Mouse (Mus musculus): ENCODE results near the gene Map3k14. TPM values are rescaled to one million over a fixed set of nuclear protein-coding genes. Genes with fewer than 3 reads are reported as not detected.

Gene Map3k14
- polyA plus RNA-seq, 1 experiment from 2014 or later = 5.3 TPM

- no peak overlapping the region for H3K4me3 ChIP-seq (ENCODE audit: low read length)
- peaks cover 14% of the 10 kb centered on the region for H3K4me1 ChIP-seq (ENCODE audit: insufficient read depth, low read length)
- peaks cover 42% of the 10 kb centered on the region for H3K27me3 ChIP-seq (ENCODE audit: insufficient read depth, low read length)
- H3K4me2 ChIP-seq (replicated peaks; ENCODE audit: low read depth, low read length) = no peak overlapping the region
- 30% methylated on average over 6 of the region's 6 CpGs for WGBS
- no peak overlapping the region for H3K27ac ChIP-seq (ENCODE audit: low read length)
- 0 out of 2 replicates have a peak overlapping the region, but pooled peaks have one; percentile 19 for H3K9ac ChIP-seq (replicated peaks; ENCODE audit: low read length)
- H3K36me3 ChIP-seq (ENCODE audit: insufficient read depth, low read length) = no peaks in the 10 kb centered on the region
- ATAC-seq (ENCODE audit: low FRiP score, low TSS enrichment) = no peak
- no peaks in the 10 kb centered on the region for H3K9me3 ChIP-seq (ENCODE audit: low read length)
Observed at GRCm38 (mm10) chr11:103201664-103202063, 65.6 kb downstream of the Map3k14 start.

- 1% methylated on average over 58 of the region's 59 CpGs for WGBS
Observed at GRCm38 (mm10) chr11:103198911-103199803, 68.1 kb downstream of the Map3k14 start.

GRCm38 (mm10) chr11:103198339-103198738 lies 68.9 kb downstream of the Map3k14 start:
- Histone ChIP-seq H3K4me1 (ENCODE audit: insufficient read depth, low read length) (peaks cover 16% of the 10 kb centered on the region), H3K4me3 (ENCODE audit: low read length) (peak overlapping the region; percentile 54), H3K36me3 (ENCODE audit: insufficient read depth, low read length) (no peaks in the 10 kb centered on the region), H3K27me3 (ENCODE audit: insufficient read depth, low read length) (peaks cover 72% of the 10 kb centered on the region), H3K27ac (ENCODE audit: low read length) (no peak overlapping the region), H3K9ac (replicated peaks; ENCODE audit: low read length) (no peak overlapping the region), H3K9me3 (ENCODE audit: low read length) (no peaks in the 10 kb centered on the region), H3K4me2 (replicated peaks; ENCODE audit: low read depth, low read length) (peak overlapping the region; percentile 85)
- WGBS = 9% methylated on average over 16 of the region's 16 CpGs
- no peak for ATAC-seq (ENCODE audit: low FRiP score, low TSS enrichment)

More at GRCm38 (mm10) chr11:103198911-103199803, 68.1 kb downstream of the Map3k14 start:
- Histone ChIP-seq H3K4me1 (ENCODE audit: insufficient read depth, low read length) (peaks cover 14% of the 10 kb centered on the region), H3K4me2 (replicated peaks; ENCODE audit: low read depth, low read length) (peak overlapping the region; percentile 85), H3K36me3 (ENCODE audit: insufficient read depth, low read length) (no peaks in the 10 kb centered on the region), H3K4me3 (ENCODE audit: low read length) (peak overlapping the region; percentile 54), H3K27me3 (ENCODE audit: insufficient read depth, low read length) (peaks cover 64% of the 10 kb centered on the region), H3K9me3 (ENCODE audit: low read length) (no peaks in the 10 kb centered on the region), H3K27ac (ENCODE audit: low read length) (no peak overlapping the region), H3K9ac (replicated peaks; ENCODE audit: low read length) (peak overlapping the region; percentile 61)
- peak; percentile 54 for ATAC-seq (ENCODE audit: low FRiP score, low TSS enrichment)

- Histone ChIP-seq H3K36me3 (ENCODE audit: insufficient read depth, low read length) (no peaks in the 10 kb centered on the region), H3K4me1 (ENCODE audit: insufficient read depth, low read length) (peaks cover 26% of the 10 kb centered on the region), H3K9me3 (ENCODE audit: low read length) (no peaks in the 10 kb centered on the region), H3K4me2 (replicated peaks; ENCODE audit: low read depth, low read length) (no peak overlapping the region), H3K27me3 (ENCODE audit: insufficient read depth, low read length) (peaks cover 82% of the 10 kb centered on the region), H3K27ac (ENCODE audit: low read length) (no peak overlapping the region), H3K4me3 (ENCODE audit: low read length) (no peak overlapping the region), H3K9ac (replicated peaks; ENCODE audit: low read length) (no peak overlapping the region)
- WGBS = 59% methylated on average over 4 of the region's 4 CpGs
- ATAC-seq (ENCODE audit: low FRiP score, low TSS enrichment) = no peak
Observed at GRCm38 (mm10) chr11:103197340-103197739, 69.9 kb downstream of the Map3k14 start.

- peaks cover 96% of the 10 kb centered on the region for H3K27me3 ChIP-seq (ENCODE audit: insufficient read depth, low read length)
- H3K9ac ChIP-seq (replicated peaks; ENCODE audit: low read length) = no peak overlapping the region
- H3K4me3 ChIP-seq (ENCODE audit: low read length) = no peak overlapping the region
- no peak overlapping the region for H3K4me2 ChIP-seq (replicated peaks; ENCODE audit: low read depth, low read length)
- WGBS = 55% methylated on average over 5 of the region's 5 CpGs
- H3K9me3 ChIP-seq (ENCODE audit: low read length) = no peaks in the 10 kb centered on the region
- no peaks in the 10 kb centered on the region for H3K36me3 ChIP-seq (ENCODE audit: insufficient read depth, low read length)
- H3K27ac ChIP-seq (ENCODE audit: low read length) = no peak overlapping the region
- peaks cover 28% of the 10 kb centered on the region for H3K4me1 ChIP-seq (ENCODE audit: insufficient read depth, low read length)
- ATAC-seq (ENCODE audit: low FRiP score, low TSS enrichment) = no peak
Observed at GRCm38 (mm10) chr11:103195656-103196055, 71.6 kb downstream of the Map3k14 start.

GRCm38 (mm10) chr11:103195236-103195635 lies 72.0 kb downstream of the Map3k14 start:
- Histone ChIP-seq H3K27ac (ENCODE audit: low read length) (no peak overlapping the region), H3K9ac (replicated peaks; ENCODE audit: low read length) (no peak overlapping the region), H3K27me3 (ENCODE audit: insufficient read depth, low read length) (peaks cover 96% of the 10 kb centered on the region), H3K36me3 (ENCODE audit: insufficient read depth, low read length) (no peaks in the 10 kb centered on the region), H3K4me2 (replicated peaks; ENCODE audit: low read depth, low read length) (no peak overlapping the region), H3K4me3 (ENCODE audit: low read length) (no peak overlapping the region), H3K4me1 (ENCODE audit: insufficient read depth, low read length) (peaks cover 28% of the 10 kb centered on the region), H3K9me3 (ENCODE audit: low read length) (no peaks in the 10 kb centered on the region)
- WGBS = 54% methylated on average over 18 of the region's 18 CpGs
- ATAC-seq (ENCODE audit: low FRiP score, low TSS enrichment) = no peak

- Histone ChIP-seq H3K4me3 (ENCODE audit: low read length) (no peak overlapping the region), H3K4me2 (replicated peaks; ENCODE audit: low read depth, low read length) (no peak overlapping the region), H3K9me3 (ENCODE audit: low read length) (no peaks in the 10 kb centered on the region), H3K27me3 (ENCODE audit: insufficient read depth, low read length) (peaks cover 85% of the 10 kb centered on the region), H3K4me1 (ENCODE audit: insufficient read depth, low read length) (peaks cover 17% of the 10 kb centered on the region), H3K27ac (ENCODE audit: low read length) (no peak overlapping the region), H3K36me3 (ENCODE audit: insufficient read depth, low read length) (no peaks in the 10 kb centered on the region), H3K9ac (replicated peaks; ENCODE audit: low read length) (no peak overlapping the region)
- ATAC-seq (ENCODE audit: low FRiP score, low TSS enrichment) = no peak
- WGBS = 36% methylated on average over 9 of the region's 9 CpGs
Observed at GRCm38 (mm10) chr11:103193825-103194168, 73.5 kb downstream of the Map3k14 start.

GRCm38 (mm10) chr11:103192956-103193824 lies 74.1 kb downstream of the Map3k14 start:
- H3K4me2 ChIP-seq (replicated peaks; ENCODE audit: low read depth, low read length) = peak overlapping the region; percentile 56
- peak; percentile 40; the same call in 1 of the 2 replicates for ATAC-seq (ENCODE audit: low FRiP score, low TSS enrichment)
- no peaks in the 10 kb centered on the region for H3K36me3 ChIP-seq (ENCODE audit: insufficient read depth, low read length)
- no peak overlapping the region for H3K27ac ChIP-seq (ENCODE audit: low read length)
- peak overlapping the region; percentile 38 for H3K4me3 ChIP-seq (ENCODE audit: low read length)
- peak overlapping the region; percentile 36; the same call in 1 of the 2 replicates for H3K9ac ChIP-seq (replicated peaks; ENCODE audit: low read length)
- peaks cover 14% of the 10 kb centered on the region for H3K4me1 ChIP-seq (ENCODE audit: insufficient read depth, low read length)
- 7% methylated on average over 42 of the region's 44 CpGs for WGBS
- no peaks in the 10 kb centered on the region for H3K9me3 ChIP-seq (ENCODE audit: low read length)
- H3K27me3 ChIP-seq (ENCODE audit: insufficient read depth, low read length) = peaks cover 78% of the 10 kb centered on the region

- Histone ChIP-seq H3K36me3 (ENCODE audit: insufficient read depth, low read length) (no peaks in the 10 kb centered on the region), H3K27ac (ENCODE audit: low read length) (no peak overlapping the region), H3K9me3 (ENCODE audit: low read length) (no peaks in the 10 kb centered on the region), H3K27me3 (ENCODE audit: insufficient read depth, low read length) (peaks cover 71% of the 10 kb centered on the region), H3K9ac (replicated peaks; ENCODE audit: low read length) (peak overlapping the region; percentile 36; the same call in 1 of the 2 replicates), H3K4me2 (replicated peaks; ENCODE audit: low read depth, low read length) (peak overlapping the region; percentile 56), H3K4me1 (ENCODE audit: insufficient read depth, low read length) (peaks cover 14% of the 10 kb centered on the region), H3K4me3 (ENCODE audit: low read length) (peak overlapping the region; percentile 38)
- WGBS = 15% methylated on average over 28 of the region's 28 CpGs
- no peak for ATAC-seq (ENCODE audit: low FRiP score, low TSS enrichment)
Observed at GRCm38 (mm10) chr11:103192230-103192955, 74.9 kb downstream of the Map3k14 start.

Measured in kidney, embryonic 16.5 days (tissue).